In genomic region chr9:13466351-13466750, GRCm38 (mm10) we compare ENCODE assay signal across 13 mouse cellular contexts. TPM values are rescaled to one million over a fixed set of nuclear protein-coding genes. Genes with fewer than 3 reads are reported as not detected.
A peak's percentile ranks its signal among the peaks of the same experiment; 100 is the strongest.
DNase-seq lines count a peak whose midpoint lies in the region; ATAC-seq lines count a peak whose summit lies in the region.
"Had no signal": no experiment of that assay in that cellular context is flagged by ENCODE, and none has a peak within 500 bp of the region (broad histone marks: within the 10 kb centered on the region; RNA-seq: fewer than 3 reads in every experiment).

No protein-coding gene starts in this region.

- H3K27ac ChIP-seq in heart, embryonic 16.5 days (ENCODE audit: low read length), result no peak overlapping the region
- no peak overlapping the region for H3K27ac ChIP-seq in forebrain, embryonic 16.5 days (ENCODE audit: low read length)
- H3K27ac ChIP-seq: embryonic facial prominence, embryonic 12.5 days; limb, embryonic 12.5 days had no signal

- no peaks in the 10 kb centered on the region for H3K9me3 ChIP-seq in heart, embryonic 16.5 days (replicated peaks; ENCODE audit: control insufficient read depth, low read length)
- no peaks in the 10 kb centered on the region for H3K9me3 ChIP-seq in forebrain, embryonic 16.5 days (ENCODE audit: control insufficient read depth, low read length)
- H3K9me3 ChIP-seq: embryonic facial prominence, embryonic 12.5 days; limb, embryonic 12.5 days had no signal

- H3K4me1 ChIP-seq in heart, embryonic 16.5 days (ENCODE audit: control insufficient read depth, insufficient read depth, low read length), result peaks cover 42% of the 10 kb centered on the region
- no peaks in the 10 kb centered on the region for H3K4me1 ChIP-seq in forebrain, embryonic 16.5 days (replicated peaks; ENCODE audit: control insufficient read depth, insufficient read depth, low read length)

- peak; percentile 93 for DNase-seq in heart, adult 11 months
- no peak for DNase-seq in heart, postnatal 36 days
- DNase-seq in CD4-positive, CD25-positive, alpha-beta regulatory T cell, adult 2 months (ENCODE audit: low read depth, low spot score), result peak; percentile 86
- no peak for DNase-seq in cerebellum, adult 18-20 months
- DNase-seq in cerebellum, adult 11-12 months, result no peak

- H3K4me3 ChIP-seq in heart, embryonic 16.5 days (ENCODE audit: low read length), result no peak overlapping the region
- no peak overlapping the region for H3K4me3 ChIP-seq in forebrain, embryonic 16.5 days (replicated peaks; ENCODE audit: low read length)
- H3K4me3 ChIP-seq: embryonic facial prominence, embryonic 12.5 days; limb, embryonic 12.5 days; myocyte had no signal

- 64% methylated on average over 4 of the region's 4 CpGs for WGBS in heart, embryonic 16.5 days
- 85% methylated on average over 4 of the region's 4 CpGs for WGBS in forebrain, embryonic 16.5 days

- intact Hi-C loops in heart, postnatal 36 days (cut with DNase I), result no loop called here

- H3K9ac ChIP-seq in heart, embryonic 16.5 days (ENCODE audit: low read length), result no peak overlapping the region
- no peak overlapping the region for H3K9ac ChIP-seq in forebrain, embryonic 16.5 days (replicated peaks; ENCODE audit: low read depth, low read length)
- H3K9ac ChIP-seq: embryonic facial prominence, embryonic 12.5 days; limb, embryonic 12.5 days had no signal

- no peak for ATAC-seq in heart, embryonic 16.5 days (replicated peaks; ENCODE audit: extremely low read depth, insufficient read depth, low FRiP score)
- ATAC-seq in neutrophil, adult 5-6 weeks (ENCODE audit: extremely low read depth, insufficient number of reproducible peaks, low FRiP score, poor library complexity, severe bottlenecking), result peak; percentile 86
- no peak for ATAC-seq in forebrain, embryonic 16.5 days

- H3K4me2 ChIP-seq in heart, embryonic 16.5 days (ENCODE audit: low read depth, low read length), result peak overlapping the region; percentile 14; the same call in 1 of the 2 replicates
- H3K4me2 ChIP-seq in forebrain, embryonic 16.5 days (ENCODE audit: low read length), result no peak overlapping the region
- H3K4me2 ChIP-seq: embryonic facial prominence, embryonic 12.5 days; limb, embryonic 12.5 days had no signal

- H3K27me3 ChIP-seq in heart, embryonic 16.5 days (ENCODE audit: control insufficient read depth, insufficient read depth, low read length), result no peaks in the 10 kb centered on the region
- H3K27me3 ChIP-seq in forebrain, embryonic 16.5 days (replicated peaks; ENCODE audit: control insufficient read depth, insufficient read depth, low read length), result no peaks in the 10 kb centered on the region
- H3K27me3 ChIP-seq: embryonic facial prominence, embryonic 12.5 days; limb, embryonic 12.5 days had no signal

- H3K36me3 ChIP-seq in heart, embryonic 16.5 days (ENCODE audit: control insufficient read depth, insufficient read depth), result no peaks in the 10 kb centered on the region
- H3K36me3 ChIP-seq in forebrain, embryonic 16.5 days (ENCODE audit: control insufficient read depth, insufficient read depth), result no peaks in the 10 kb centered on the region
- H3K36me3 ChIP-seq: embryonic facial prominence, embryonic 12.5 days; limb, embryonic 12.5 days had no signal

RNA-seq across cellular contexts. Expression of gene Gm17571, which starts 19.8 kb away (rescaled TPM):
- not detected for total RNA-seq in heart, postnatal 36 days (2021)
- polyA plus RNA-seq in heart, embryonic 16.5 days (2015; fragmentation: Nextera tagmentation; extraction: Ambion mirVana), result not detected in 2 replicates
- not detected in 2 replicates for total RNA-seq in neutrophil, adult 5-6 weeks (2017)
- not detected in 2 replicates for polyA plus RNA-seq in forebrain, embryonic 16.5 days (2015; fragmentation: Nextera tagmentation; extraction: Ambion mirVana)
- total RNA-seq: heart, postnatal 10 days had no signal
- polyA plus RNA-seq: C2C12; embryonic facial prominence, embryonic 12.5 days; limb, embryonic 12.5 days; myocyte had no signal

Comparison
In these comparisons a context has a peak if more than half of its experiments do, and no peak if none do; other contexts are left out.
1. DNase-seq: peak in heart, adult 11 months (single experiment) and CD4-positive, CD25-positive, alpha-beta regulatory T cell, adult 2 months (single experiment); none in heart, postnatal 36 days (0 of 2), cerebellum, adult 18-20 months (0 of 2) and cerebellum, adult 11-12 months (single experiment).